Mouse (Mus musculus) retina, postnatal 1 day (tissue): Measurements from ENCODE around the gene Spcs3.
A peak's percentile ranks its signal among the peaks of the same experiment; 100 is the strongest.
"Not testable (repeated sequence)": the region's sequence is repeated elsewhere in the genome, so short reads cannot be mapped to it uniquely, and the experiment has no call there.

ENCODE experiments used
- DNase-seq: peaks from one replicate; pipeline ENCODE4 v3.0.0-alpha.2; 2012

The Spcs3 gene

GRCm38 (mm10) chr8:54529382-54530296 is at the start of gene Spcs3, which contains the start of gene Asb5:
Gene Spcs3 (minus strand): TSS chr8:54529998.
Gene Asb5 (plus strand): TSS chr8:54529580.
- peak; percentile 97 for DNase-seq

- DNase-seq, result peak; percentile 41
These were observed 41.1 kb upstream of the Spcs3 start for GRCm38 (mm10) chr8:54570618-54571609.

- no peak for DNase-seq
These were observed 37.4 kb upstream of the Spcs3 start for GRCm38 (mm10) chr8:54567168-54567567.

- DNase-seq, result no peak
These were observed 35.9 kb upstream of the Spcs3 start for GRCm38 (mm10) chr8:54565603-54566260.

GRCm38 (mm10) chr8:54565181-54565580 is 35.4 kb upstream of the Spcs3 start:
- DNase-seq, result no peak

- no peak for DNase-seq
These were observed 32.3 kb upstream of the Spcs3 start for GRCm38 (mm10) chr8:54562137-54562536.

GRCm38 (mm10) chr8:54554921-54555320 is 25.1 kb upstream of the Spcs3 start:
- no peak for DNase-seq

- no peak for DNase-seq
These were observed 20.3 kb upstream of the Spcs3 start for GRCm38 (mm10) chr8:54550026-54550574.

GRCm38 (mm10) chr8:54548383-54548782 is 18.6 kb upstream of the Spcs3 start:
- DNase-seq, result peak; percentile 56

GRCm38 (mm10) chr8:54541331-54541730 is 11.5 kb upstream of the Spcs3 start:
- DNase-seq, result no peak

GRCm38 (mm10) chr8:54537285-54537684 is 7.5 kb upstream of the Spcs3 start:
- DNase-seq, result peak; percentile 21

- DNase-seq, result peak; percentile 60
These were observed 5.4 kb upstream of the Spcs3 start for GRCm38 (mm10) chr8:54535172-54535571.

GRCm38 (mm10) chr8:54528571-54528970 is 1.2 kb downstream of the Spcs3 start:
- DNase-seq, result no peak

GRCm38 (mm10) chr8:54526700-54527099 is 3.1 kb downstream of the Spcs3 start:
- no peak for DNase-seq

- DNase-seq, result no peak
These were observed 4.2 kb downstream of the Spcs3 start for GRCm38 (mm10) chr8:54525606-54526005.

- DNase-seq, result no peak
These were observed 9.3 kb downstream of the Spcs3 start for GRCm38 (mm10) chr8:54520516-54520915.

GRCm38 (mm10) chr8:54518756-54519460 is 10.9 kb downstream of the Spcs3 start:
- no peak for DNase-seq

- DNase-seq, result not testable (repeated sequence)
These were observed 17.6 kb downstream of the Spcs3 start for GRCm38 (mm10) chr8:54512200-54512599.

- DNase-seq, result no peak
These were observed 18.0 kb downstream of the Spcs3 start for GRCm38 (mm10) chr8:54511791-54512190.

- DNase-seq, result peak; percentile 59
These were observed 20.5 kb downstream of the Spcs3 start for GRCm38 (mm10) chr8:54509221-54509721.

- DNase-seq, result peak; percentile 50
These were observed 21.0 kb downstream of the Spcs3 start for GRCm38 (mm10) chr8:54508814-54509213.

- no peak for DNase-seq
These were observed 21.7 kb downstream of the Spcs3 start for GRCm38 (mm10) chr8:54508096-54508456.
